Mouse (Mus musculus): ENCODE measurements at regions not wholly inside any gene's neighbourhood (a gene's known extent, or its start where the extent isn't known, plus 50 kb on each side); places are given as distances from the start of the nearest gene placed in this dataset.

DNA sequence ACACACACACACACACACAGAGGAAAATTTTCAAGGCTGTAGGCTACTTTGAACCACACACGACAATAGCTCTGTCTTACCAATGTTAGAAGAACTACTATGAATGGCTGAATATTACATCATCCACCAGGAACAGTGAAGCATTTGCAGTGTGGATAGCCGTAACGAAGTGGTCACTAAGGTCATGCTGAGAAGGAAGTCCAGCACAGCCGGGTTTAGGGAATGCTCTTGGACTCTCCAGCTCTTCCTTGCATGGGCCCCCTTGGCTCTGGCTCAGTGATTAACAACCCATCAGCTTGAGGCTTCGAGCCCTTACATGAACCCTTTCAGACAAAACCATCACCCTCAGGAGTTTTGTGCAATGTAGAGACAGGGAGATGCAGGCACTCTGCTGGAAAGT is 245.3 kb downstream of the Adamts20 start:
- ChIA-PET CTCF (no interaction called here), POLR2A (no interaction called here)

DNA sequence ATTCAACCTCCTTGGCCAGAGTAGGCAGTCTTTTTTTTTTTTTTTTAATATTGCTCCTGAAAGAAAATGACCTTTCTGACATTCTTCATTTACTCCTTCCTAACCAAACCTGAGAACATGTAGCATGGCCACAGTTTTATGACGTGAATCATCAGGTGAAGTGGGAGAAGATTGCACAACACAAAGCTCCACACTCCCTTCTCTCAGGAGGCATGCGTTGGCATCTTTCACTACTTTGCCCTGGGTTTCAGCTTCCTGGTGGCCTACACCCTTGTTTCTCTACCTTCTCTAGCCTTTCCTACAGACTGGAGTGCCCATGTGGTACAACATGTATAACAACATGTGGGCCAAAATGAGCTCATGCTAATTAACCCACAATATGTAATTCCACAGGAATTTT is 248.5 kb downstream of the Adamts20 start:
- ChIA-PET CTCF (no interaction called here), POLR2A (interaction anchor here in 2 of 4 experiments (0.5 to 0.7 kb wide), 2 partner anchors 307 to 625 kb away, joined by 4 read pairs; no protein-coding TSS in a partner anchor)

DNA sequence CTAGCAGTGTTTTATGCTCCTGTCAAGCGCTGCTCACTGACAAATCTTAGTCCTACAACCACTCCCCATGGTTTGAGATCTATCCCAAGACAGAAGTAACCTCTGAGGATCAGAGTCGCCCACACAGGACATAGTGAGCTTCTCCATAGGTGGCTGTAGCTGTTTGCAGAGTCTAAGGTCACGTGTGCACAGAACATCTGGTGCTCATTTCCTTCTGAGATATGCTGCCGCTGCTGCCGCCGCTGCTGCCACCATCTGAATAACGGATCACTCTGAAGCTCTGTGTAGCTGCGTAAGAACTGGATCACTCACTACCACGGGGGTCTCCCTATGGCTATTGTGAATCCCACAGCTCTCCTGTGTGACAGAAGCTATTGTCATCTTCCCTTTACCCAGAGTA is 250.8 kb downstream of the Adamts20 start:
- ChIA-PET CTCF (interaction anchor here in 1 of 4 experiments (0.6 kb wide), 1 partner anchor 778 kb away, joined by 3 read pairs; no protein-coding TSS in a partner anchor), POLR2A (no interaction called here)

DNA sequence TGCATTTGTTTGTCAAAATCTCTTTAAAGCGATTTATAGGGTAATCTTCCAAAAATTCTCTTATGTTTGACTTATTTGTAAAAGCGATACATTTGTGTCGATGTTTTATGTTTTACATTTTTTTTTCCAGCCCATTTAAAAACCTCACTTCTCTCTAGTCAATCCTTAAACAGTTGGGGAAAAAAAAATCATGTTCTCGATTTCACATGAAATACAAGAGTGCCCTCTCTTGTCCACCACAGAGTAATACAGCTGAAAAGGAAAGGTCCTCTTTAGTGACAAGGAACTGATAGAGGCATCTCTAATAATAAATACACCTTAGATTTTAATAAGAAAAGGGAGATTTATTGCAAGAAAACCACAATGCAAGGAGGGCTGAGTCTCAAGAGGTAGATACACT is 251.8 kb downstream of the Adamts20 start:
- ChIA-PET POLR2A (no interaction called here), CTCF (interaction anchor here in 1 of 4 experiments (0.5 kb wide), 1 partner anchor 787 kb away, joined by 3 read pairs; no protein-coding TSS in a partner anchor)

DNA sequence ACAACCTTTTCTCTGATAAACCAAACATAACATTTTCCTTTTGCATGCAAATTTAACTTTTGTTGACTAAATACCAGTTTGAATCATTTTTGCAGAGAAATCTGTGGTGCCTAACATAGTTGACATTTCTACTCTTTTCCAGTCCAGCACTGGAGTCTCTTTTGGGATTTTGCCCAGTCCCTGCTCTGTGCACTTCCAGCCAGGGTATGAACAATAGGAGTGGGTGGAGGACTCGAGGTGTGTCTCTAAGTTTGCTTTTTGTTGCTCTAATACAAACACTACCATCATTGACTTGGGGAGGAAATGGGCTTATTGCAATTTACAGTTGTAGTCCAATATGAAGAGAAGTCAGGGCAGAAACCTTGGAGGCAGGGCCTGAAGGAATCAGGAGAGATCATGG is 256.7 kb downstream of the Adamts20 start:
- ChIA-PET CTCF (no interaction called here), POLR2A (no interaction called here)

DNA sequence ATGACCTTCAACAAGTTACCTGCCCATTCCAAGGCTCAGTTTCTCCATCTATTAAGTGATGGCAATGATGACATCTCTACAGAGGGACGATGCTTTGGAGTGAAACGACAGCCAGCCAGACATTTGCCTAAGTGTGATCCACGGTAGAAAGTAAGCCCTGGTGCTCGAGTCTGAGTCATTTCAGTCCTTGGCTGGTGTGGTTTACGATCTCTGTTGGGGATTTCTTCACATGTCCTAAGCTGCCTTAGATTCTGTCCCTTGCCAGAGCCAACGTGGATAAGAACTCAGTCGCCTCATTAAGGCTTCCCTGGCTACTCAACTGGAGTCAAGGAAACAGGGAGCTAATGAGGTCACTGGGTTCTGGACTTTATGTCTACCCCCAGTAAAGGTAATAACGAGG is 258.8 kb downstream of the Adamts20 start:
- ChIA-PET POLR2A (no interaction called here), CTCF (no interaction called here)

DNA sequence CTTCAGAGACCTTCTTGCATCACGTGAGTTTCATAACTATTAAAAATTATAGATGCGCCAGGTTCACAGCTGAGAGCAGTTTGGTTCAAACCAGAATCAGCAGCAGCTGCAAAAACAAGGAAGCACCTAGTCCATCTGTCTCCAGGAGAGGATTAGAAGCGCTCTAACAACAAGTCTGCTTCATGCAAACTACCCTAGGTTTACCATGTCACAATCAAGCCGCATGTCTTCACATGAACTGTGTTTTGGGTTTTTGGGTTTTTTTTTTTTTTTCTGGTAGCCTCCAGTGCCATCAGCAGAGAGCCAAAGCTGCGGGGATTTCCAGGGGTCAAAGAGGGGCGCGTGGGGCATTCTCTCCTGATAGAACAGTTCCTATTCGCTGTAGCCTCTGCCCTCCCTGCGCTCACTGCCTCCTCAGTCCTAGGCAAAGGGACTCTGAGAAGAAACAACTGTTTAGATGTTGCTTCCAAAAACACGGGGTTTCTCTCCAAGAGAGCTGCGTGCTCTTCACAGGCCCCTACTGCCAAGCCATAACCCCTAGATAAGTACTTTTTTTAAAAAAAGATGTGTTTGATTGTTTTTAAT is 259.8 kb downstream of the Adamts20 start:
- POLR2A ChIA-PET, result interaction anchor here in 1 of 4 experiments (1.1 kb wide), 1 partner anchor 135 kb away, joined by 3 read pairs; no protein-coding TSS in a partner anchor
- CTCF ChIA-PET, result interaction anchor here in 1 of 4 experiments (0.7 kb wide), 1 partner anchor 45 kb away, joined by 3 read pairs; no protein-coding TSS in a partner anchor

DNA sequence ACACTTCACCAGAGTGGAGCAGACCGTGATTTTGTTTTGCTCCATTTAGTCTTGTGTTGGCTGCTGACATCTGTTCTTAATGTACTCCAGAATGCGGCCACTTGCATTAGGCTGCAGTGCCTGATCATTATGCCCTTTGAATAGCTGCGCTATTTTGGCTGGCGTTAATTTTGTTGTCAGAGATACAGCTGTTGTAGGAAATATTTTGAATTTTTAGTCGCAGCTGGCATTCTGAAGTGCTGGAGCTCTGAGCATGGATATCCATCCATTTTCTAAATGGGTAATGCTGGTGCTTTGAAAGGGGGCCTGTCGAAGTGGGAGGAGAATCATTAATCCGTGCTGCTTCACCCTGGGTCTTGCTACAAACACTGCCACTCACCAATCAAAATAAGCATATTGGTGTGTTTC is 275.1 kb downstream of the Adamts20 start:
- CTCF ChIA-PET, result no interaction called here
- POLR2A ChIA-PET, result interaction anchor here in 1 of 4 experiments (0.5 kb wide), 1 partner anchor 59 kb away, joined by 3 read pairs; no protein-coding TSS in a partner anchor

DNA sequence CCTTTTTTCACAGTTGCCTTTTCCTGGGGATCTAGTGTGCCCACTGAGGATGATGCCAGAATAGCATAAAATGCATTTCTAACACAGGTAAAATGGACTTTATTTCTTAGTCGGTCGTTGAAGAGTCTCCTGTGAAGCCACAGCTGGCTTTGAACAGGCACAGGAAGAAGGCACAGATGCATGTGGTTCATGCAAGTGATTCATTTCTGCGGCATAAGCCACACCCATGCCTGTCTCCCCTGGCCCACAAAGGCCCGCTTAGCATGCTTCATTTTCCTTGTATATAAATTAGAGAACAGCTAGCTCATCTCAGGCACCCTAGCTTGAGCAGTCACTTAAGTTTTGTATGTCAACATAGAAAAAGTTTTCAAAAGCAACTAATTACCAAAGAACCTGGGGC is 277.6 kb downstream of the Adamts20 start:
- POLR2A ChIA-PET, result no interaction called here
- CTCF ChIA-PET, result no interaction called here

DNA sequence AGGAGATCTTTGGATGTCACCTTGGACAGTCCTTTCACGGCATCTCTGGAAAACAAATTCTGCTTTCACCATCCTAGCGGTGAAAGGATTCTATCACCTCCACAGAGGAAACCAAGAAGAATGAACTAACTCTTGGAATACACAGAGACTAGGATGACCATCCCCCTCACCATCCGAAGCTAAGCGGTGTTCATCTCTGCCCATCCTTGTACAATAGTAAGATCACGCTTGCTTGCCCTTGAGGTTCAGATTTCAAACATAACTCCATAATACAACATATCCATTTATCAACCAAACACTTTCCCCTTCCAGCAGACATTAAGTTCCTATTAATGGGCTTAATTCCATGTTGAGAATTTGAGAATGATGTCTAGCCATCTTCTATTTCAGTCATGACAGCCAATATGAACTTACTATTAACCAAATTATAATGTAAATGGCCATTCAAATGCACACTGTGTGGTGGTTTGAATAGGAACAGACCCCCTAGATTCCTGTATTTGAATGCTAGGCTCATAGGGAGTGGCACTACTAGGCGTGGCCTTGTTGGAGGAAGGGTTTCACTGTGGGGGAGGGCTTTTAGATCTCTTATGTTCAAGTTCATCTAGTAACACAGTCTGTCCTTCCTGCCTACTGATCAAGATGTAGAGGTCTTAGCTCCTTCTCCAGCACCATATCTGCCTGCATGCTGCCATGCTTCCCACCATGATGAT is 281.4 kb downstream of the Adamts20 start:
- ChIA-PET CTCF (no interaction called here), POLR2A (interaction anchor here in 1 of 4 experiments (0.6 kb wide), 1 partner anchor 1452 kb away, joined by 3 read pairs; no protein-coding TSS in a partner anchor)

DNA sequence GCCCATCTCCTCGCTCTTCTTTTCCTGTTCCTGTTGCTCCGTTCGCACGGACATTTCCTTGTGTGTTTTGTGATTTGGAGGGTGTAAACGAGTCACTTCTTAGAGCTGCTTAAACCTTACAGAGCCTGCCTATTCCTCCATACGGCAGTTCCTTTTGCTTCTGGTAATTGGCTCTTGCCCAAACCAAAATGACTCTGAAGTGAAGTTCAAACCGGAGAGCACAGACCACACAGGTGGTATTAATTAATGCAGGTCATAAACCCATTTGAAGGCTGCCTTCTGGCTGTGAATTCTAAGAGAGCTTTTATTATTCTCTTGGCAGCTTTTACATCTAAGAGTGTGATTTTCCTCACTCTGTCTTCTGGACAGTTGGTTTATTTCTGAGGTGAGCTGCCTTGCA is 291.1 kb downstream of the Adamts20 start:
- CTCF ChIA-PET, result no interaction called here
- POLR2A ChIA-PET, result no interaction called here

DNA sequence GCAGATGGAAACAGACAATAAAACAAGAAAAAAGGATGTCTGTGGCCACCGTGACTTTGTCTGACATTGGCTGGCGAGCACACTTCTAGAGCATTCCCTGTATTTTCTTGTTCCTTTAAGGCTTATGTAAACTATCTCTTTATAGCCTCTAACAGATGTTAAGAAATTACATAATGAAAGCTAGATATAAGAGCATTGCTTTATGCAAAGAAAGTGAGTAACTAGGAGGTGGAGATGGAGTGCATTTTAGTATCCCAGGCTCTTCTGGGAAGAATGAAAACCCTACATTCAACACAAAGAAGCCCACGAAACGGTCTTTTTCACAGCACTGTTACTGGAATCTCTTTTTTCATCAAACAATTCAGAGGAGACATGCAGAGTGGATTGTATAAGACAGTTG is 304.4 kb downstream of the Adamts20 start:
- POLR2A ChIA-PET, result interaction anchor here in 1 of 4 experiments (0.5 kb wide), 1 partner anchor 567 kb away, joined by 3 read pairs; no protein-coding TSS in a partner anchor
- CTCF ChIA-PET, result no interaction called here

DNA sequence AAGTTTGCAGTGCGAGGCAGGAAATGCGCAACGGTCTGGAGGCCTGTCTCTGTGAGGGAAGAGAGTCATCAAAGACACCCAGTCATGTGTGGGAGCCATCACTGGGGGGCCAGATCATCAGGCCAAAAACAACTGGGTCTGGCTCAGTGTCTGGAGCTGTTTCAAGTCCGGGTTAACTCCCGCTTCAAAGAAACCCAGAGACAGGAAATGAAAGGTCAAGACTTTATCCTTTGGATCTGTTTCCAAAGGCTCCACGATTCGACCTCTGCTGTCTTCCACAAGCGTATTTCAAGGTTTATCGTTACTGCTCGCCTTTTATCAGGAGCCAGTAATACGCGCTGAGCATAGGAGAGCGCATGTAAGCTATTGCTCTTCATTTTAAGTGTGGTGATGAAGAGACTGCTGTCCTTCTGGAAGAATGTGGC is 325.7 kb downstream of the Adamts20 start:
- ChIA-PET CTCF (interaction anchor here in 1 of 4 experiments (0.5 to 0.8 kb wide), 2 partner anchors 11 to 730 kb away, joined by 5 to 9 read pairs; no protein-coding TSS in a partner anchor), POLR2A (interaction anchor here in 1 of 4 experiments (1.4 kb wide), 1 partner anchor 17 kb away, joined by 4 read pairs; no protein-coding TSS in a partner anchor)

DNA sequence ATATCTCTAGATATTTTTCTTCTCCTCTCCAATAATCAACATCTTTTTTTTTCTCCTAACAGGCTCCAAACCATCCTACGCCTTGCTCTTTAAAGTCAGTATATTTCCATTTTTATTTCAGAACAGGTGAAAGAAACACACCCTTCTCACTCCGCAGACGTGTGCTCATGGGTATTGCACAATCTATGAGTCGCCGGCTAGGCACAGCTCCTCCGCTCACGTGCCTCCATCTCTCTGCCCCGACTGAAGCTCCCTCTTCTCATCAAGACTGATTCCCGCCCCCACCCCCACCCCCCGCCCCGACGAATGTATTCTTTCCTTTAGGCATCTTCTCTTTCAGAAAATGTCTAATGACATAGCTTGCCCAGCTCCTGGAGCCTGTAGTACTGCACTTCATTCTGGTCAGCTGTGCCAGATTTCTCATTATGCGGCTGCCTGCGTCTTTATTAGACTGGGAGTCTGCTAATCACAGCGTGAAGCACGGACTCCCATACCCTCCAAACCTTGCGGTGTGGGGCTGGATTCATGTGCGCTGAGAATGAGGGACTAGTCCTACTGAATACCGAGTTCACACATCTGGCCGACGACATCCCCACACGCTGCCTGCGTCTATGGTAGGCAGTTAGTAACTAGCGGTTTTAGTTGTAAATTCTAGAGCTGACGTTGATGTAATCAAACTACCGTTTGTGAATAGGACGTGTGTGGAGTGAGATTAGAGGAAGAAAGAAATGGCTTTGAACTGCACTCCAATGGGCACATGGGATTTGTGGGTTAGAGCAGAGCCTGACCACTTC is 327.9 kb downstream of the Adamts20 start:
- ChIA-PET CTCF (interaction anchor here in 1 of 4 experiments (0.6 kb wide), 1 partner anchor 337 kb away, joined by 4 read pairs; no protein-coding TSS in a partner anchor), POLR2A (no interaction called here)

DNA sequence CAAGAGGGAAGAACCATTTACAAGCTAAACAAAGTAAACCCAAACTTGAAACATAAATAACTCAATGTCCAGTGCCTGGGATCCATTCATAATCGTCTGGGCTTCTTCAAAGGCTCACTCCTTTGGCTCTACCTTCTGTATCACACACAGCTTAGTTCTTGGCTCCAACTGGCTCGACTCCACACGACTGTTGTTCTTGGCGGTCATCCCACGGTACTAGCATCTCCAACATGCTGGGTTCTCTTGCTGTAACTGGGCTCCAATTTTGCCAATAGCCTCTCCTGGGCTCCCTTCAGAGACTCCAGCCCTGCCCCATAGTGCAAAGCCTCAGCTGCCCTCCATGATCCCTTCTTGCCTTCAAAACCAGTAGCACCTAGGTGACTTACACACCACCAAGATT is 352.4 kb downstream of the Adamts20 start:
- ChIA-PET CTCF (no interaction called here), POLR2A (no interaction called here)

DNA sequence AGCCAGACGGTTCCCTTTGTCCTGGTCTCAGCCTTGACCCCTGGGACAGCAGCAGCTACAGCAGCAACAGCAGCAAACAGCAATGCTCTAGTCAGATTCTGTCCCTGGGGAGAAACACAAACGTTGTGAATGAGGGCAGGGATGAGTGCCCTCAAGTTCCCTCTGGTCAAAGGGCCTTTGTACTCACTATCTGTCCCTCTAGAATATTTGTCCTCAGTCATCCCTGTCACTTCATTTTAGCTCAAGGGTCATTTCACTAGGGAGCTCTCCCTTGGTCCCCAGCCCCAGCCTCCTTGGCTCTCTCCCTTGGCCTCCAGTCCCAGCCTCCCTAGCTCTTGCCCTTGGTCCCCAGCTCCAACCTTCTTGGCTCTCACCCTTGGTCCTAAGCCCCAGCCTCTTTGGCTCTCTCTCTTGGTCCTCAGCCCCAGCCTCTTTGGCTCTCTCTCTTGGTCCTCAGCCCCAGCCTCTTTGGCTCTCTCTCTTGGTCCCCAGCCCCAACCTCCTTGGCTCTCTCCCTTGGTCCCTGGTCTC is 358.0 kb downstream of the Adamts20 start:
- ChIA-PET POLR2A (interaction anchor here in 1 of 4 experiments (0.6 kb wide), 1 partner anchor 1298 kb away, joined by 3 read pairs; no protein-coding TSS in a partner anchor), CTCF (no interaction called here)

DNA sequence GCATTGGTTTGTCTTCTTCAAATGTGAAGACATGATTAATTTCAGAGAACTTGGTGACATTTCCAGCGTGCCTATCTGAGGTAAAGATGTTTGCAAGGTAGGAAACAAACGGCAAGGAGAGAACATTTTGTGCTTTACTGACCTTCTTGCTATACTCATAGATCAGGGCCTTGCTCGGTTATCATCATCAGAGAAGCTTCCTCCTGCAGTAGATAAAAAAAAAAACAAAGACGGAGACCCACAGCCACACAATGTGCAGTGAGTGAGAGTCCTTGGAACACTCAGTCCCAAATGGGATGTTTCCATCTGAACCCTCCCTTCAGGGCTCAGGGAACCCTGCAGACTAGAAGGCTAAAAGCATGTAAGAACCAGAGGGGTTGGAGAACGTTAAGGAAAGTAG is 374.6 kb downstream of the Adamts20 start:
- ChIA-PET CTCF (no interaction called here), POLR2A (interaction anchor here in 1 of 4 experiments (0.6 kb wide), 1 partner anchor 1300 kb away, joined by 3 read pairs; no protein-coding TSS in a partner anchor)

DNA sequence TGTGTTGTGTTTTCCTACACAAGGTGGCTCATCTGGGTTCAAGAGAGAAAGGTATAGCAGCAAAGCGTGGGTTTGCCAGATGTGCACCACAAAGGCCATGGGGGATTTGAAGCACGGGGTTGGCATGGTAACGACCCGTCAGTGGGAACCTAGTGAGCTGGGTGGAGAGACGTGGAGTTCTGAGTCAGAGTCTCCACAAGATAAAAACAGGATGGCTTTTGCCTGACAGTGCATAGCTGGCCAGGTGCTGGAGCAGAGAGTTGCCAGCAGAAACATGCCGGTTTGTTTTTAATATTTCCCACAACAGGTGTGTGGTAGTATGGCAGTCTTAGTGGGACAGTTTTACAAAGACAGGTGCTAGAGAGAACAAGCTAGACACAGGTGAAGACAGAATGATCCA is 375.4 kb downstream of the Adamts20 start:
- ChIA-PET POLR2A (no interaction called here), CTCF (no interaction called here)

DNA sequence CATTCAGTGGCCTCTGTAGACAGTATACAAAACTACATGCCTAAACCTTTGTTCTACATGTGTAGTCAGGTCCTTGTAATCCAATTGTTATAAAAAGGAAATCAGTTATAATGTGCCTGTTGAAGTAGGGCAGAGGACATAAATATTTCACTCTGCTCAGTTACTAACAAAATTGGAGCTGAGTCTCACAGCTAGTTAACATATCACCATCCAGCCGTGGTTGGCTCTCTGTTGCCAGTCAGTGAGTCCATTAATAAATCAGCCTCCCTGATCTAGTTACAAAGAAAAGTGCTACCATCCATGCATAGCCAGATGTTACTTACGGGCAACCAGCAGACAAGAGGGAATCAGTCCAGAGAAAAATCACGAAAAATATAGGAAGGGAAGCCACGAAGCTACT is 382.8 kb downstream of the Adamts20 start:
- POLR2A ChIA-PET, result interaction anchor here in 1 of 4 experiments (0.5 kb wide), 1 partner anchor 932 kb away, joined by 3 read pairs; no protein-coding TSS in a partner anchor

DNA sequence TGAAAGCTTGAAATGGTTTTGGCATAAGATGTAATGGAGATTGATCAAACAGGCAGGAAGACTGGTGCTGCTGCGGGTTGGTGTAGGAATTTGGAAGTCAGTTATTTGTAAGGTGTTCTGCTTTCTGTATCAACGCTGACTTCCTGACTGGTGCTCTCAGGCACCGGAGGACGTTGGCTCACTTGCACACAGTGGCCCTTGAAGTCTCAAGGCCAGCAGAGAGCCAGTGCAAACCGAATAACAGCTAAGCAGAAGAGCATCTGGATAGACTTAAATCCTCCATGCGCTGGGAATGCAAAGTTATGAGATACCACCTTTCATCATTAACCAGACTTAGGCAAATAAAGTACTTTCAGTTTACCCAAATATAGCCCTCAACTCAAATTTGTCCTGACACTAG is 388.2 kb downstream of the Adamts20 start:
- ChIA-PET POLR2A (no interaction called here), CTCF (no interaction called here)

More for the DNA sequence above, 382.8 kb downstream of the Adamts20 start:
- CTCF ChIA-PET, result no interaction called here

Measured in embryonic stem cell, embryonic (primary cell).